Mouse (Mus musculus): ENCODE measurements around the gene Zfp770.

GRCm38 (mm10) chr2:114228672-114229071 lies 27.4 kb upstream of the Zfp770 start:
- TF ChIP-seq CTCF (IDR thresholded peaks at IDR 0.05; ENCODE audit: borderline replicate concordance, control insufficient read depth, extremely low read depth, insufficient read depth, low read length, poor library complexity) (no peak), POLR2A (IDR thresholded peaks at IDR 0.05; ENCODE audit: control insufficient read depth, extremely low read depth, insufficient read depth, low read length, poor library complexity) (no peak)

All from thymus, adult 2 months (tissue).